Mouse (Mus musculus) T-helper 1 cell (primary cell): ENCODE data around the gene Syt2.

ENCODE experiments used
- in situ Hi-C: fragments of 300-600 bp; cut with MboI, MseI; formaldehyde crosslinking; loops from one replicate; pipeline ENCODE4 v1.15.1; 2025; ENCODE audit warnings: high pct_unique_total_duplicates

Syt2 gene

GRCm38 (mm10) chr1:134741946-134742661, 95.6 kb downstream of the Syt2 start:
- in situ Hi-C loops = loop anchor here (10.0 kb wide), 1 partner anchor 113 kb away; no protein-coding TSS in a partner anchor

DNA sequence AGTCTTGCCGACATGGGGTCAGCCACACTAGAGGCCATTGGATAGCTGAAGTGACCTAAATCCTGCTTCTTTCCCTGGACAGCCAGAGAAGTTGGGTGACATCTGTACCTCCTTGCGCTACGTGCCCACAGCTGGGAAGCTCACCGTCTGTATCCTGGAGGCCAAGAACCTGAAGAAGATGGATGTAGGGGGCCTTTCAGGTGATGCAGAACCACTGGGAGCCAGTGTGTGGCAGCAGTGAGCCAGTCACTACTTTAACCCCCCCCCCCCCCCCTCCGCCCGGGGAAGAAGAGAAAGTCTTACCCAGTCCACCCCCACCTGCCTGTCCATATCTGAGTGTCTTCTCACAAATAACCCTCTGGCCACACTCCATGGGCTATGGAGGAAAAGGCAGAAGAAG, 99.2 kb downstream of the Syt2 start:
- in situ Hi-C loops = loop anchor here (10.0 kb wide), 1 partner anchor 109 kb away; no protein-coding TSS in a partner anchor

DNA sequence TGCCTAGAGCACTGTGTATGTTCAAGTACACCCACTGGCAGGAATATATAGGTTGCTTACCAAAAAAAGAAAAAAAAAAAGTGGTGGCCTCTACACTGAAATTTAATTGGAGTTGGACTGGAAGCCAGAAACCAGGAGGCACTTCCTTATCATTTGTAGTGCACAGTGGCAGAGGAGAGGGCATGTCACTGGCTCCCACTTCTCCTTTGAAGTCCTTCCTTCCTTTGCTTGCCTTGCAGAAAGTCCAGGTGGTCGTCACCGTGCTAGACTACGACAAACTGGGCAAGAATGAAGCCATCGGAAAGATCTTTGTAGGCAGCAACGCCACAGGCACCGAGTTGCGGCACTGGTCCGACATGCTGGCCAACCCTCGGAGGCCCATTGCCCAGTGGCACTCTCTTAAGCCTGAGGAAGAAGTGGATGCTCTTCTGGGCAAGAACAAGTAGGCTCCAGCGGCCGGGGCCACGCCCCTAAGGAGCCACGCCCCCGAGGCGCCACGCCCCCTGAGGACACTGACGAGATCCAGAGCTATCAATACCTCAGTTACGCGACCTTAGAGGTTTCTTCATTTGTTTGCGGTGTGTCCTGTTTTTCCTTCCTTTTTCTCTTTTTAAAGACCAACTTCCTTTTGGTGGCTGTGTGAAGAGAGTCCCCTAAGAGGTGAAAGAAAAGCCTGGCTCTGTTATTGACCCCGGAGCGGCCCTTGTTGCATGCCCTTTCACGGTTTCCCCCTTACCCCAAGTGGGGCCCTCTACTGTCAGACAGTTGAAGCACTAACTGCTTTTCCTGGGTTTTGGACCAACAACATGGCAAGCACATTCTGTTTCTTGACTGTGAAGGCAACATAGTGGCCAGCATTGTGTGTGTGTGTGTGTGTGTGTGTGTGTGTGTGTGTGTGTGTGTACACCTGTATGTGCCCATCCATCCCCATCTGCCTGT, 101.0 kb downstream of the Syt2 start:
- in situ Hi-C loops = loop anchor here (10.0 kb wide), 1 partner anchor 107 kb away; no protein-coding TSS in a partner anchor

DNA sequence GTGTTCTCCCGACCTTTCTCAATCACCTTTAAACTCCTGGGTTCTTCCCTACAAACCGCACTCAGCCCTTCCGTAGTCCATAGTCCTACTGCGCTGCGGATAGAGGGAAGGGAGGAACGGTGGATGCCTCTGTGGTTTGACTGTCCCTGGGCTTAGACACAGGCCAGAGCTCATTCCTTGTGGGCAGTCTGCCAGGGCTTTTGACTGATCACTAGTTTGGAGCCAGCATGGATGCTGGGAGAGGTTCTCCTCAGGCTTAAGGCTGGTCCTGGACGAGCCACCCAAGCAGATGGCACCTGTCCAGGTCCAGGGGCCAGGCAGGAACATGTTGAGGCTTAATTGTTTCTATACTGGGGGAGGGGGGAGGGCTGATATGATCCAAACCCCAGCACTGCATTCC, 103.4 kb downstream of the Syt2 start:
- in situ Hi-C loops = loop anchor here (10.0 kb wide), 1 partner anchor 105 kb away; no protein-coding TSS in a partner anchor

GRCm38 (mm10) chr1:134752447-134752846, 106.0 kb downstream of the Syt2 start:
- in situ Hi-C loops = no loop called here

DNA sequence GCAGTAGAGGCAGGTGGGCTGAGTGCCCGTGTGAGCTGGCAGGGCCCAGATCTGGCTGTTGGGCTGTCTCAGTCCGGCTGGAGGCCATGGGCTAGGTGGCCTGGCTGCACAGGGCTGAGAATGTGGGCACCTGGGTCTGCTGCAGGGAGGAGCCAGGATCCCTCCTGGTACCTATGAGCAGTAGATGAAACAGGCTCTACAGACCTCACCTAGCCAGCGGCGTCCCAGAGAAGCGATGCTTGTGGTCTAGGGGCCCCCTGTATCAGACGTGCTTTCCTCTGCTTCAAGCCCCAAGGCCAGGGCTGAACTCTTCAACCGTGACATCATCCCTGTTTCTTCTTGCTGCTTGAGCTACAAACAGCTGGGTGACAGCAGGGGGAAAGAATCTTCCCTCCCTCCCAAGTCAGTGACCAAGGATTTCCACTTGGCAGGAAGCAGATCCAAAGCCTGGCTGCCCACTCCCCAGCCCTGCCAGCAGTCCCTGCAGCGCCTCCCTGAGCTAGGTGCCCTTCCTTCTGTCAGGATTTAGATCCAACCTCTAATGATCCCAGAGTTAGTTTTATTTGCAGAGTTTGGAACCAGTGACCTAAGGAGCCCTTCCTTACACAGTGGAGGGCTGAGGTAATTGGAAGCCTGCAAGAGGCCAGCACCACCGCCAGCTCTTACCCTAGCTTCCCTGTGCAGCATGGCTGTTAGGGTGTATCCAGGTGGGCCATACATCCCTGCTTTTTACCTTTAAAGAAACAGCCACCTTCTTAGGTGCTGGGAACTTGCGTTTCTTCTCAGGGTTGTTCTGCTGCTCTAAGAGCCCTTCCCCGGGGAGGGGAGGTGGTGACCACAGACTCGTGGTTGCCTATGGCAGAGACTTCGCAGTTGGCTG, 107.5 kb downstream of the Syt2 start:
- in situ Hi-C loops = no loop called here

DNA sequence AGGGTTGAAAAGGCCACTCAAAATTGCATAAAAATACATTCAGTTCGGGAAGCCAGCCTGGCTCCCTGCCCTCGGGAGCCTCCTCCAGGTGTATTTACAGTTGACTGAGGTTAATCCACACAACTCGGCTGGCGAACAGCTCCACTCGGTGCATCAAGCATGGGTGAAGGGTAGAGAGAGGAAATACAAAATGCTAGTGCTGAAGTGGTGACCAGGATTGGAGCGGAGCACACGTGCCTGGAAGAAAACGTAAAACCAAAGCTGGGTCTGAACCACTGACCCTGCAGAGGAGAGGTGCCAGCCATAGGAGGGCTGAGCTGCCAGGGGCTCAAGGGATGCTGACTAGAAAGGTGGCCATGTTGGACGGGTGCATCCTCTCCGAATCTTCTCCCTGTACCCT, 108.3 kb downstream of the Syt2 start:
- in situ Hi-C loops = no loop called here

GRCm38 (mm10) chr1:134755548-134756189, 109.2 kb downstream of the Syt2 start:
- in situ Hi-C loops = no loop called here

- in situ Hi-C loops = no loop called here
These were observed 109.9 kb downstream of the Syt2 start for GRCm38 (mm10) chr1:134756190-134756873.

DNA sequence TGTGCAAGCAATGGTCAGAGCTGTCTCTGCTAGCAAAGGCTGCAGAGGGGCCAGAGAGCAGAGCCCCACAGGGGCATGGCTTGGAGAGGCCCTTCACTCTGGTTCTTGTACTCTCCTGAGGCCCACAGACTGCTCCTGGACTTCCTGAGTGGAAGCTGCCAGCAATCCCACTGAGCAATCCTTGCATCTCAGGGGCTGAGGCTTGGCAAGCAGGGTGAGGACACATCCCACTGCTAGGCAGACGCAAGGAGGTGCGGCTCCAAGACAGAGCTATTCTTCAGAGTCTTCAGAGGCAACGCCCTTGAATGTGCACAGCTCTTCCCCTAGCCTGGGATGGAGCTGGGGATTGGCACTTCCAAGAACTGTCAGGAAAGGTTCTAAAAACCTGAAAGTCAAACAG, 110.8 kb downstream of the Syt2 start:
- in situ Hi-C loops = no loop called here

DNA sequence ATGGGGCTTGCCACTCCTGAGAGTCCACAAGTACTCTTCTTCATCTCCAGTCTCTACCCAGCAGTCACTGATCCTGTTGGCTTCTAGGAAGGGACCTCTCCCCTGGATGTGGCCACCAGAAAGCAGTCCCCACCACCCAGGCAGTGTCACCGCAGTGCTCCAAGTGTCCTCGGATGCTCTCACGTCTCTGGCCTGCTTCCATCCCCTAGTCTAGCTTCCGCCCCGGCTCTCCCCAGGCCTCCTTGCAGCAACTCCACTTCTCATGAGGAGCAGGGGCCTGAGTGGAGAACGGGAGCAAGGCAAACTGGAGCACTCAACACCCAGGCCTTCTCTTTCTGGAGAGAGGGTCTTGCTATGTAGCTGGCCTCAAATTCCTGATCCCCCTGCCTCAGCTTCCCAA, 112.7 kb downstream of the Syt2 start:
- in situ Hi-C loops = no loop called here

GRCm38 (mm10) chr1:134760642-134761041, 114.2 kb downstream of the Syt2 start:
- in situ Hi-C loops = no loop called here

DNA sequence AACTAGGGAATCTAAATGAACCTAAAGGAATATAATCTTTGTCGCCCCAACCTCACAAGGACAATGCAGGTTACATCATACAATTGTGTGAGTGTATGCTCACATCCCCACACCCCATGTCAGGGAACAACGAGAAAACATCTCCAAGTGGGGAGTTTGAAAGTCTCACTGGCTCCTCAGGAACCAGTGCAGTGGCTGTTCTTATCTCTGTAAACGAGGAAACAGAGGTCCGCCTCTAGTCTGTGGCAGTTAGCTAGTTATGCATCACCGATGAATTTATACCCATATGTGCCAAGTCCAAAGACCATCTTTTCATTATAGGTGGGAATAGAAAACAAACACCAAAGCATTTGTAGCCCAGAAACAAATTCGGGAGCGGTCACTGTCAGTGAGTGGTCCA, 115.1 kb downstream of the Syt2 start:
- in situ Hi-C loops = no loop called here

GRCm38 (mm10) chr1:134763250-134763649, 116.8 kb downstream of the Syt2 start:
- in situ Hi-C loops = no loop called here

- in situ Hi-C loops = no loop called here
These were observed 117.4 kb downstream of the Syt2 start for GRCm38 (mm10) chr1:134763776-134764438.

GRCm38 (mm10) chr1:134764831-134765458, 118.5 kb downstream of the Syt2 start:
- in situ Hi-C loops = no loop called here

DNA sequence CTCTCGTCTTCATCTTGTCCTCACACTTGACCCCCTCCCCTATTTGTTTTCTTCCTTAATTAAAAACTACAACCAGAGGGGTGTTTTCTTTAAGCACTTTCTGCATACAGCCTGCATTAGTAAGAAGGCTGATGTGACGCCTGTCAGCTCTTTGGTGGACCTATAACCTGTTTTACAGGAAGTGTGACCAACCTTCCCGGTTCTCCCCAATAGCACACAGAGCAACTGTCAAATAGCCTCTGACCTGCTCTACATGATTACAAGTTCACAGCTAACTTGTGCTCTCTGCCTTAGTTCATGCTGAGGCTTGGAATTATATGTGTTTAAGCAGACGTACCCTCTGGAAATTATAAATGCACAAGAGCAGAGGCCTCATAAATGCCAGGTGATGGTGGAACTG, 120.0 kb downstream of the Syt2 start:
- in situ Hi-C loops = no loop called here

DNA sequence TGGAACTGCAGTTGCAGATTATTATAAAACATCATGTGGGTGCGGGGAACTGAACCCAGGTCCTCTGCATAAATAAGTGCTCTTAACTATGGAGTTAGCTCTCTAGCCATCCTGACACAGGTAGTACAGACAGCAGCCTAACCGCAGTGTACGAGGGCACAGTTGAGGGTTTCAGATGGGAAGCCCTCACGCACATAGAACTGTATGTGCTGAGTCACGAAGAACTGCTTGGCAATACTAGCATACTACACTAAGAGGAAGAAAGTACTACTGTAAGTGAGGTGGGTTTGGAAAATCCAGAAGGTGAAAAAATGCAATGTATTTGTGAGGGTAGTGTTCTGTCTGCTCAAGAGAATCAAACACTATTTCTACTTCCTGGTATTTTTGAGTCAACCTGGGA, 123.8 kb downstream of the Syt2 start:
- in situ Hi-C loops = no loop called here

DNA sequence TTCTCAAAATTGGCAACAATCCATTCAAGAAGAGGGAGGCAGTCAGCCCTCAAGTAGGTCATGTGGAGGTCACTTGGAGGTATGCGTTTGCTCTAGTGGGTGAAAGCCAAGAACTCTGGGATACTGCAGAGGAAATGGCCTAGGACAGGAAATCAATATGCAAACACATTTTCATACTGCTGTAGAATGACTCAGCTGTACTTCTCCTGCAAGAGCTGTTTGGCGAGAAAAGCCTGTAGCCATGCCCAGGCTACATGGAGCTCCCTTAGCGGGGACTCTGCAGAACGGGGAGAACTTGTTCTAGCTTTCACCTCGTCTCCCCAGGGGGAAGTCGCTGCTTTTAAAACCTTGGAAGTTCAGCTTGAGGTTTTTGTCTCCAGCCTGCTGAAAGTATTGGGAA, 124.9 kb downstream of the Syt2 start:
- in situ Hi-C loops = no loop called here
